8 mouse cellular contexts compared by ENCODE assay signal in the genomic region with DNA sequence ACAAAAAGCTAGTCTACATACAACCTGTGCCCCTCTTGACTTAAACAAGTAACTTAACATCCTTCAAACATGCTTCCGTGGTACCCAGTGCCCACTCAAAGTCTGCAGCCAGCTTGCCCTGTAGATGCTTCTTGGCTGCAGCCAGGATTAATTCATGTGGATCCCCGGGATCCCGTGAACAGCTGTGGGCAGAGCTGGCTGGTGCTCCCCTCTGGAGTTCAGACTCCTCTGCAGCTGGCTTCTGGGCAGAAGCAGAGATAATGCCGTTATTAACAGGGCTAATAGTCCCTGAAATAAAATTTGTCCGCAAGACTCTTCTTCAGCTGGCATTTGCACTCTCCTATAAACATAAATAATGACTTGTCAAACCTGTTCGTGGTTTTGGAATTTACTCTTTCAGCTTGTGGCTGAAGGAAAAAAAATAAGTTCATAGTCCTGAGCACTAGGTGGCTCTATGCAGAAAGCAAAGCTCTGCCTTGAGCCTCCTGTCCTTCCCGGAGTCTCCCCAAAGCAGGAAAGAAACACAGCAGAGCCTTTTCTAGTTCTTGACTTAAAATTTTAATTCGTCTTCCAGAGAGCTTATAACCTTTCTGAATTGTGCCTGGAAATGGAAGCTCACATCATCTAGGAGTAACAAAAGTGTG.
DNase-seq lines count a peak whose midpoint lies in the region; ATAC-seq lines count a peak whose summit lies in the region.

No protein-coding gene starts in this region.

- H3K27me3 ChIP-seq in heart, embryonic 14.5 days (ENCODE audit: control insufficient read depth, insufficient read depth, low read length): peaks cover 2% of the 10 kb centered on the region; the same call in 1 of the 2 replicates
- no peaks in the 10 kb centered on the region for H3K27me3 ChIP-seq in hindbrain, embryonic 15.5 days
- H3K27me3 ChIP-seq in neural tube, embryonic 15.5 days (replicated peaks): no peaks in the 10 kb centered on the region

- WGBS in heart, embryonic 14.5 days: 17% methylated on average over 8 of the region's 8 CpGs
- WGBS in hindbrain, embryonic 15.5 days: 26% methylated on average over 8 of the region's 8 CpGs
- 20% methylated on average over 8 of the region's 8 CpGs for WGBS in neural tube, embryonic 15.5 days

- H3K9me3 ChIP-seq in heart, embryonic 14.5 days (ENCODE audit: control insufficient read depth, low read length): no peaks in the 10 kb centered on the region
- H3K9me3 ChIP-seq in hindbrain, embryonic 15.5 days: no peaks in the 10 kb centered on the region
- H3K9me3 ChIP-seq in neural tube, embryonic 15.5 days (replicated peaks): no peaks in the 10 kb centered on the region

- H3K27ac ChIP-seq in heart, embryonic 14.5 days (replicated peaks in 1 of 2; ENCODE audit: control insufficient read depth in 1 of 2, insufficient read depth in 1 of 2, low read depth in 2 of 2, low read length in 2 of 2): no peak overlapping the region
- no peak overlapping the region for H3K27ac ChIP-seq in hindbrain, embryonic 15.5 days (replicated peaks)
- no peak overlapping the region for H3K27ac ChIP-seq in neural tube, embryonic 15.5 days (replicated peaks)

- no peak overlapping the region for H3K4me3 ChIP-seq in heart, embryonic 14.5 days (ENCODE audit: control insufficient read depth in 1 of 2, insufficient read depth in 1 of 2, low read depth in 1 of 2, low read length in 2 of 2)
- no peak overlapping the region for H3K4me3 ChIP-seq in hindbrain, embryonic 15.5 days
- H3K4me3 ChIP-seq in neural tube, embryonic 15.5 days (replicated peaks): no peak overlapping the region

- no peaks in the 10 kb centered on the region for H3K36me3 ChIP-seq in heart, embryonic 14.5 days (ENCODE audit: control insufficient read depth, insufficient read depth, low read length)
- no peaks in the 10 kb centered on the region for H3K36me3 ChIP-seq in hindbrain, embryonic 15.5 days
- no peaks in the 10 kb centered on the region for H3K36me3 ChIP-seq in neural tube, embryonic 15.5 days

- H3K4me2 ChIP-seq in heart, embryonic 14.5 days (ENCODE audit: low read length): peak overlapping the region; percentile 24; the same call in 1 of the 2 replicates
- peak overlapping the region; percentile 20; the same call in 1 of the 2 replicates for H3K4me2 ChIP-seq in hindbrain, embryonic 15.5 days
- H3K4me2 ChIP-seq in neural tube, embryonic 15.5 days: peak overlapping the region; percentile 22; the same call in 1 of the 2 replicates

- intact Hi-C loops in heart, postnatal 25 days (cut with DNase I): no loop called here

- peaks cover 8 to 13% of the 10 kb centered on the region in 2 experiments; a peak in 3 of 4 replicates for H3K4me1 ChIP-seq in heart, embryonic 14.5 days (ENCODE audit: control insufficient read depth in 2 of 2, insufficient read depth in 2 of 2, low read length in 2 of 2)
- peaks cover 32% of the 10 kb centered on the region for H3K4me1 ChIP-seq in hindbrain, embryonic 15.5 days (replicated peaks)
- peaks cover 29% of the 10 kb centered on the region for H3K4me1 ChIP-seq in neural tube, embryonic 15.5 days

- no peak for ATAC-seq in heart, embryonic 14.5 days (ENCODE audit: insufficient number of reproducible peaks, insufficient read depth, low FRiP score, low read depth)
- ATAC-seq in hindbrain, embryonic 15.5 days (ENCODE audit: low FRiP score, low read depth): peak; percentile 72; the same call in 1 of the 2 replicates
- 0 out of 2 replicates have a peak, but pooled peaks have one; percentile 77 for ATAC-seq in neural tube, embryonic 15.5 days (ENCODE audit: low FRiP score)

- DNase-seq in heart, postnatal 25 days (ENCODE audit: low spot score): no peak
- DNase-seq in urinary bladder, postnatal 14 days (ENCODE audit: low spot score): peak; percentile 12
- DNase-seq in urinary bladder, postnatal 25 days (ENCODE audit: low spot score): no peak
- DNase-seq in ovary, postnatal 10 days (ENCODE audit: low spot score): no peak
- DNase-seq in thymus, postnatal 14 days: no peak

- H3K9ac ChIP-seq in heart, embryonic 14.5 days (ENCODE audit: low read length): no peak overlapping the region
- no peak overlapping the region for H3K9ac ChIP-seq in hindbrain, embryonic 15.5 days
- H3K9ac ChIP-seq in neural tube, embryonic 15.5 days (replicated peaks): no peak overlapping the region
